Mouse (Mus musculus): ENCODE measurements around the gene Nfasc.

Gene Nfasc

DNA sequence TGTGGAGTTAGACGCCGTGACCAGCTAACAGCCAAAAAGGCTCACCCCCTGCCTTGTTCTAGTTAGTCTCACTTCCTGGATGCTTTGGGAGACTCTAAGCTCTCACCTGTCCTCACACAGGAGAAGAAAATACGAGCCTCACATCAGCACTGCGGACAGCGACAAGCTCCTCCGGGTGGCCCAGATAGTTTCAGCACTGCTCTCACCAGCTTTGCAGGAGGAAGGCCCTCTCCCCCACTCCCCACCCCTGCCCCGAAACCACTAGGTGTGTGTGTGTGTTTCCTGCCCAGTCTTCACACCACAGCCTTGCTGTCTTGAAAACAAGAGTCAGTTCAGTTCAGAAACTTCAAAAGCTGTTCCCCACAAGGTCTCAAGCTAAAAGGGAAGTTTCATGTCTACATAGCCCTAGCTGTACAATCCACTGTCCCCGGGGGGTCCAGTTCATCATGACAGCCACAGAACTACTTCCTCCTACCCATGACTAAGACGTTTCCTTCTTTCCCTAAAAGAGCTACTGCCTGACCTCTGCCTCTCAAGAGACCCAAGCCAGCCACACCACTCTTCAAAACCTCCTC is 7.6 kb downstream of the Nfasc start:
- in situ Hi-C loops (cut with MboI, MseI), result no loop called here

DNA sequence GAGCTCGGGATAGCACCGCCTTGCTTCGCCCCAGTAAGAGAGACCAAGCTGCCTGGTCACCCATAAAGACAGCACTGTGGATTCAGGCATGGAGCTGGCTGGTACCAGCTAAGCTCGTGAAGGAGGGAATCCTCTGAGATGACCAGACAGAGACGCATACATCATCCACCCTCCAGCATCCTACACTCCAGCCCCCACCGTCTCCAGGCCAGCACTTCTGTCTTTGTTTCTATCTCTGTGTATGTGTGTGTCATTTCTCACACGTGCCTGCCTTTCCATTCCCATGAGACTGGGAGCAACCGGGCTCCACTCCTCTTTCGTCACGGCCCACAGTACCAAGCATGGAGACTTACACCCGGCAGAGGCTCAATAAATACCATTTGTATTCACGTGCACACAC is 9.3 kb downstream of the Nfasc start:
- in situ Hi-C loops (cut with MboI, MseI), result no loop called here

DNA sequence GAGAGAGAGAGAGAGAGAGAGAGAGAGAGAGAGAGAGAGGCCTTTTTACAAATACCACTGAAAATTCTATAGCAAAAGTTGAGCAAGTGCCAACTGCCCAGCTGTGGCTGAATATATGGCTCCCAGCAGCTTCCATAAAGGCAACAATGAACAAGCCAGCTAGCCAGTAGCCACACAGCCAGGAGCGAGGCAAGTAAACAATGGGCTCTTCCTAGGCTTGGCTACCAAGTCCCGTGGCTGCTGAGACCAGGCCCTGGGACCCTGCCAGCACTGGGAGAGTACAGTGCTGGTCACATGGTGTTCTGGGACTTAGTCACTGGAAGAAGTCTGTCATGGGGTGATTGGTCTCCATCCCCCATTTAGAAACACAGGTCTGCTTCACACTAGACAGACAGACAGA is 14.0 kb downstream of the Nfasc start:
- in situ Hi-C loops (cut with MboI, MseI), result no loop called here

DNA sequence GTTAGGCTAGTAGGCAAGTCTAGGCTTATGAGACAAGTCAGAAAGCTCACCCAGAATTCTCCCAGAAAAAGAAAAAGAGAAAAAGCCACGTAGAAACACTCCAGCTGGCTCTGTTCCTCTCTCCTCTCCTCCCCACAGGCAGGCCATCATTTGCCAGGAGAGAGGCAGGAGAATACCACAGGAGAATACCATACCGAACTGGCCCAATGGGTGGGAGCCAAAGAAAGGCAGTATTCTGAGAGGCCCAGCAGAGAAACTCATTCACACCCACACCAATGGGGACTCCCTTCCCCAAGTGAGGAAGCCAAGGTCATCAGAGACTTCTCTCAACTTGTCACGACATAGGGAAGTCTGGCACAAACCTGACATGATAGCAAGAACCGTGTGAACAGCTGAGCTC is 19.2 kb downstream of the Nfasc start:
- in situ Hi-C loops (cut with MboI, MseI), result no loop called here

DNA sequence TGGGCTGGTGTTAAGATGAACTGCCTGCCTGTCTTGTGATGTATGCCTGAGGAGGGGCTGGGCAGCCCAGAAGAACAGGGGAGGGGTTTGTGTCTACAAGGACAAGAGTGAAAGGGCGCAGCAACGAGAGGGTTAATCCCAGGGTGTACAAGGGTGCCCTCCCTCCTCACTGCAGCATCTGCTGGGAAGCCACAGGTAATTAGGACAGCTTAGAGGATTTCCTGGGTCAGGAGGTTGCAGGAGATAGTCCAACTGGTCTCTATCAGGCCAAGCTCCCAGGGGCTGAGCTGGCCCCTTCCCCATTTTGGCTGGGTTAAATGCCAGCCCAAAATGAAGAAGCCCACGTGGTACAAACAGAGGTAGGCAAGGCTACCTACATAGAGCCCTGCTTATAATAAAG is 20.3 kb downstream of the Nfasc start:
- in situ Hi-C loops (cut with MboI, MseI), result no loop called here

DNA sequence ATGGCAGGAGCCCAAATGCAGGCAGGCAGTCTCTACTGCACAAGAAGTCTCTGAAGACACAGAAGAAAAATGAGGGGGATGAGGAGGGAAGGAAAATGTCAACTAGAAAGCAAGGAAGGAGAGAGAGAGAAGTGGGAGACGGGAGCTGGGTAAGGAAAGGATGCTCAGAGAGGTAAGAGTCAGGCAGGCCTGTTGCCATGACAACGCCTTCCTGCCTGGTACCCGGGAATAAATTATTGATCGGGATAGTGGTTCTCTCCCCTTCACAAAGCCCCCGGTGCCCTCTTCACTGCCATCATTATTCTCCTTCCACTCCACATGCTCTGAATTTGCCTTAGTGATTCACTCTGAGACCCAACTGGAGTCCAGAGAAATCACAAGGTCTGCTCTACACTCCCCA is 23.4 kb downstream of the Nfasc start:
- in situ Hi-C loops (cut with MboI, MseI), result loop anchor here (10.0 kb wide), 1 partner anchor 1323 kb away; no protein-coding TSS in a partner anchor

DNA sequence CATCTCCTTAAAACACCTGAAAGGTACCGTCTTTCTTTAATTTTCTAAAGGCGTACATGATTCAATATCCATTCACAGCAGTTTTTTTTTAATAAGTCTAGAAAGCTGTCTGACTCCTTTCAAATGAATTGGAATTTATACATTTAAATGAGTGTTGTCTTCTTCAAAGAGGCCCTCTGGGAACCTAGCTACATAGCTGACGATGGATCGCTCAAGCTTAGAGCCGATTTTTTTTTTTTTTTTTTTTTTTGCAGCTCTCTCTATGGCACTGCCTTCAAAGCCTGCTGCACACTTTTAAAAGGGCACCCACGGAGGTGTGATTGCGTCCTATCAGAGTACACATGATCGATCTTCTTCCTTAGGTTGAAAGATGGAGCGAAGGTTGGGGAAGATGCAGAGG is 26.6 kb downstream of the Nfasc start:
- in situ Hi-C loops (cut with MboI, MseI), result loop anchor here (10.0 kb wide), 1 partner anchor 1320 kb away; no protein-coding TSS in a partner anchor

DNA sequence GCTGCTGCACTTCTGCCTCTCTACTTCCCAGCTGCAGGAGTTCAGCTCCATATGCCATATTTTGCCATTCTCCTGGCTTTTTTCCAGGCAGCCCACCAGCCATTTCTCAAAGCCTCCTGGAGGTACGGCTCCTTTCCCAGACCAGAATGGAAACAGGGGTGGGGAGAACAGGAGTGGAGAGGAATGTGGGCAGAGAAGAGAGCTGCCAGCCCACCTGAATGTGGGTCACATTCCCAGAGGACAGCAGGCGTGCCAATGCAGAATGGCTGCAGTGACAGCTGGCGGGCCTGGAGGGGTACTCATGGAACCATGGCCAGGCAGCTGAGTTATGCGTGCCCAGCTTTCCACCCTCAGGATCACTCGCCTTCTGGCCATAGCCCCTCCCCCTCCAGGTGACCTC is 32.2 kb downstream of the Nfasc start:
- in situ Hi-C loops (cut with MboI, MseI), result no loop called here

DNA sequence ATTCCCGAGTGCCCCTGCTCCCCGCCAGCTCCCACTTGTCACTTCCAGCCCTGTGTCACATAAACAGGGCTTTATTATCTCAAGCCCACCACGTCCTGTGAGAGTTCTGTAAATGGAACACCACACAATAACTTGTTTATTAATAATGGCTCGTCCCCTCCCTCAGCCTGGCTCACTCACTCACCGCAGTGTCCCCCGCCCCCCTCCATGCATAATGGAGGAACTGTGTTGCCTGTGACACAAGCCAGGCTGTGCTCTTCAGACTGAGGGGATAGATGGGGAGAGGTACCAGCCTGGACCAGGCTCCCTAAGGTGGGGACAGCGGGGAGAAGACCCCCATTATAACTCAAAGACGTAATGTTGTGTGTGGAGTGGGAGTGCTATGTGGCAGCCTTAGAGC is 34.3 kb downstream of the Nfasc start:
- in situ Hi-C loops (cut with MboI, MseI), result no loop called here

DNA sequence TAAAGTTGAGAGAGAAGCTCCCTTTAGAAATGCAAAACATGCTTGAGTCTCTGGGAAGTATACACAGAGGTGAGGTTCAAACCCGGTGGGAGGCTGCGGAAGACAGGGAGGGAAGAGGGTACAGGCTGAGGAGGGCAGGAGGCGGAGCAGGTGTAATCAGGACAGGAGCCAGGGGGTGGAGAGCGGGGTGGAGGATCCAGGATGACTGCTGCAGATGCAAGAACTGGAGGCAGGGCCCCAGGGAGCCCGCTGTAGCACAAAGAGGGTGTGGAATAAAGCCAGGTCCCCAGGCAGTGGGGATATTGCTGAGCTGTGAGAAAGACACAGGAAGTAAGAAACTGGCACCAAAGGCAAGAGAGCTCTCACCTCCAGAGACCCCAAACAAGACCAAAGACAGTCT is 38.1 kb downstream of the Nfasc start:
- in situ Hi-C loops (cut with MboI, MseI), result no loop called here

DNA sequence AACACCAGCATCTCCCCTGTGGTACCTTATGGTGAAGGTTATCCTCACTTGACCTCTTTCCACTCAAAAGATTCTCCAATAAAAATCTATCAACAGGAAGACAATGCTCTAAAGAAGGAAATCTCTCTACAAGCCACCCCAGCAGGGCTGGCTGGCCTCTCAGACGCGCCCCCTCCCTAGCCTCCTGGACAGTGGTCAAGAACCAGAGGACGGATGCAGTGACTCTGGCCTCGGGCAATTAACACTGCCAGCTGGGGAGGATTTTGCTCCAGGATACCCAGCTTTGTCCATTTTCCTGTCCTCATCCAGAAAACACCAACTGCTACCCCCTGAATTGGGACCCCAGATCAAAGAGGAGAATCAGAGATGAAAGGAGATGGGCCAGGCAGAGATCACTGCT is 44.7 kb downstream of the Nfasc start:
- in situ Hi-C loops (cut with MboI, MseI), result no loop called here

DNA sequence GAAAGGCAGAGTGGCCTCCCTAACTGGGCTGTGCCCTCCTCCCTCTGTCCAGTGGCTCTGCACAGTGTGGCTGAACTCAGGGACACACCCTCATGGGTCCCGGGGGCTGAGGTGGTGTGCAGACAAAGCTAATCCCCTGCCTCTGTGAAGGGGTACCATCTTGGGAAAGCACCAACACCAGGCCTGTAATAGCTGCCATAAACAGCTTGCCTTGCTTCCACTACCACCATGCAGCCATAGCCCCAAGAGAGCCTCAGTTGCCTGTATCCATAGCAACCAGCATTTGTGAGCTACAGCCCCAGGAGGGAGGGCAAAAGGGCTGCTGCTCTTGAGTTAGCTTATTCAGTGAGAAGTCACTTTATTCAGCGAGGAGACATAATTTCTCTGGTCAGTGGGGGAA is 45.4 kb downstream of the Nfasc start:
- in situ Hi-C loops (cut with MboI, MseI), result no loop called here

DNA sequence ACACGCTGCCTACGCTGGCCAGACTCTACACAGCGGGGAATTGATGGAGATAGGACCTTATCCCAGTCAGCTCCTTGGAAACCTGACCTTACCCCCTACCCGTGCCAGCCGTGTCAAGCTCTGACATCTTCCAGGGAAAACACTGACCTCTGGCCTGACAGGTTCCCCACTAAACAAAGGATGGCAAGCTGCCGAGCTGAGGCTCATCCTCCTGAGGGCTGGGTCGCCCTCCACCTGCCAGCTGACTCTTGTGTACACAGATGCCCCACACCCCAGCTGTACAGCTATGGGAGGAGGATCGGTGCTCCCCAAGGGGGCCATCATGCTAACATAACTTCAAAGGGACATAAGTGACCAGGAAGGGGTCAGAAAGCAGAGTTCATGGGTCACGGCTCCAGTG is 47.6 kb downstream of the Nfasc start:
- in situ Hi-C loops (cut with MboI, MseI), result no loop called here

DNA sequence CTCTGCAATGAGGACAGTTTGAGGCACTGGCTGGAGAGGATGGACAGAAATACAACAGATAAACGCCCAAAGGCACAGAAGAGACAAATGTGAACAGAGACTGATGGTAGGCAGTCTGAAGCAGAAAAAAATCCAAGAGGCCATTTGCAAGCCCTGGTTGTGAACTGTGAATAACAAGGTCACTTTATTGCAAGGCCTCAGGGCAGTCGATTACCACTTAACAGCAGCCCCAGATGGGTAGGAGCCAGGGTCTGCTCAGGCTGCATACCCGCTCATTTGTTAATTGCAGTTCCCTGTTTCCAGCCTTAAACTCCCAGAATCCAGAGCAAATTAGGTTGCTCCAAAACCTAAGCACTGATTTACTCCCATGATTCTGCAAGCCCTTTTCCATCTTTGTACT is 52.4 kb downstream of the Nfasc start:
- in situ Hi-C loops (cut with MboI, MseI), result no loop called here

DNA sequence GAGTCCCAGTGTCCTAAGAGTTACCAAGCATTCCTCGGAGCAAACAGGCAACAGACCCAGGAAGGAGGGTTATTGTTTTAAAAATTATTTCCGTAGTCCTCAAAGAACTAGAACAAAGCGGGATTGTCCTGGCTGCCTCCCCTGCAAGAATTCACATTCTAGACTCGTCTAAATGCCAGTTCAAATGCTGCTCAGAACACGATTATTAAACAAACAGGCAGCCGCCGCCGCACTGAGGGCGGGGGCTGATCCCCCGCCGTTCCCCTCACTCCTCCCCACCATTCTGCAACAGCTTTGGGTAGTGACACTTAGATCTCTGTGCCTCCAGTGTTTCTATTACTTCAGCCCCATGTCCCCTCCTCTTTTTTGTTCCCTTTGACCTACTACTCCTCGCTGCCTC is 62.7 kb downstream of the Nfasc start:
- in situ Hi-C loops (cut with MboI, MseI), result loop anchor here (10.0 kb wide), 1 partner anchor 1504 kb away; no protein-coding TSS in a partner anchor

DNA sequence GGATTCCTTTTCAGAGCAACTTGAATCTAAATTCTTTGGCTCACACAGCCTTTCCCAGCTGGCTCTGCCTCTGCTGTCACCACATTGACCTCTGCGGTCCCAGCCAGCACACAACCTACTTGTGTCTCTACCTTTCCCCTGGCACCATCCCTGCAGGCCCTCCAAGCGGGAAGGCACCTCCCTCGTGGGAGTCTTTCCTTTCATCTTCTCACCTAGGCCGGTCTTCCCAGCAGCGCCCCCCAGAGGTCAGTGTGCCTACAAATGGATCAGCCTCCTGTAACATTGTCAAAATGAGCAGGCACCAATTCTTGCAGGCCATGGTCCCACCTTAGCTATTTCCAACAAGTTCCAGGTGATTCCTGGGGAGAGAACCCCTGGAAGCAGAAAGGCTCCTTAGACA is 63.5 kb downstream of the Nfasc start:
- in situ Hi-C loops (cut with MboI, MseI), result loop anchor here (10.0 kb wide), 1 partner anchor 1503 kb away; no protein-coding TSS in a partner anchor

DNA sequence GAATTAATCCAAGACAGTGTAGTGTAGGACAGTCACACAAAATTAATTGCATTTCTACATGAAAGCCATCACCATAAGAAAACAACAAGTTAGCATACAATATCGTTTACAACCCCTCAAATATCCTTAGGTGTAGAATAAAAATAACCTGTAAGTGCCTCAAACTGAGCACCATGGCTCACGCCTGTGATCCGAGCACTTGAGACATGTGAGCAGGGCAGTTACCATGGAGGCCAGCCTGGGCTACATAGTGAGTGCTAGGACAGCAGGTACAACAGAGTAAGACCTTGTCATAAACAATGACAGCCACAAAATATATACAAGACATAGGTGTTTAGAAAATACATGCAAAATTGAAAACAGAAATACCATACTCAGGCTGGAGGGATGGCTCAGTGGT is 68.9 kb downstream of the Nfasc start:
- in situ Hi-C loops (cut with MboI, MseI), result loop anchor here (10.0 kb wide), 1 partner anchor 1498 kb away; no protein-coding TSS in a partner anchor

DNA sequence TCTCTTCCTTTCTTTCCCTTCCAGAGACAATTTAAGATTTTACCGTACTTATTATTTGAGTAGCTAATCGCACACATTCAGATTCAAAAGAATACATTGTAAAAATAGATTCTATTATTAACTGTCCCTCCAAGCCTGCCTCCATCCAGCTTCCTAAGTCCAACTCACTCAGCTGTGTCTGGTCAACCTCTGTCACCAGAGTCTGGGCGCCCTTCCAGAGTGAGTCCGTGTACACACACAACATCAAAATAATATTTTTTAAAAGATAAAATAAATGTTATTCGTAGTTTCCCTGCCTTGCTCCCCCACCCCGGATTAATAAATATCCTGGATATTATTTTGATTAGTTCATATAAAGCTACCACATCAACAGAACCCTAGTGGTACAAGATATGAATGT is 72.4 kb downstream of the Nfasc start:
- in situ Hi-C loops (cut with MboI, MseI), result no loop called here

DNA sequence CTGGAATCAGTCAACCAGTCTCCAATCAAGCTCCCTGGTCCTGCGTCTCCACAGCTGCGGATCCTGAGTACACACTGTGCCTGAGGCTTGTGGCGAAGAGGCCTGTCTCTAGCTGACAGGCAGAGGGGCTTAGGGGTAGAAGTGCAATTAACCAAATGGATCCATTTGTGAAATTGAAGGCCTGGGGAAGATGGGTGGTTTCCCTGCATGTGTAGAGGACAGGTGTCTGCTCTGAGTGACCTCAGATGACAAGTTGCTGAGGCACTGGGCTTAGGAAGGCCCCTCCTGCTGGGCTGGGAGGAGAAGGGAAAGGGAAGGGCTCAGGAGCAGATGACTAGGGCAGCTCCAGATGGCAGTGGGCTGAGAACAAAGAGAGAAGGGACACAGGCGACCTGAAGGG is 81.2 kb downstream of the Nfasc start:
- in situ Hi-C loops (cut with MboI, MseI), result no loop called here

DNA sequence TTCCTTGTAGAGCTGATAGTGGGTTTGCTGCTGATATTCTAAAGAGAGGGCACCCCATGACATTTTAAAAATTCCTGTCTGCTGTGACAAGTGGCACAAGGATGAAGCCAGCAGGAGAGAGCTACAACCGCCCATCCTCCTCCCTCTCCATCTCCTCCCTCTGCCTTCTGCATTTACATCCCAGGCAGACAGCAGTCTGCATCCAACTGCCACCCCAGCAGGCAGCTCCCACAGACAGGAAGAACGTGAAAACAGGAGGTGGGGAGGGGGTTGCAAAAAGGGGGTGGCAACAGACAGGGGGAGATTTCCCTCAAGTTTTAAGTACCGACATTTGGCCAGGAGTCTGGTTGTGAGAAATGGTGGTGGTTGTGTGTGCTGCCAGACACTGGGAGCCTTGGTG is 82.0 kb downstream of the Nfasc start:
- in situ Hi-C loops (cut with MboI, MseI), result no loop called here

DNA sequence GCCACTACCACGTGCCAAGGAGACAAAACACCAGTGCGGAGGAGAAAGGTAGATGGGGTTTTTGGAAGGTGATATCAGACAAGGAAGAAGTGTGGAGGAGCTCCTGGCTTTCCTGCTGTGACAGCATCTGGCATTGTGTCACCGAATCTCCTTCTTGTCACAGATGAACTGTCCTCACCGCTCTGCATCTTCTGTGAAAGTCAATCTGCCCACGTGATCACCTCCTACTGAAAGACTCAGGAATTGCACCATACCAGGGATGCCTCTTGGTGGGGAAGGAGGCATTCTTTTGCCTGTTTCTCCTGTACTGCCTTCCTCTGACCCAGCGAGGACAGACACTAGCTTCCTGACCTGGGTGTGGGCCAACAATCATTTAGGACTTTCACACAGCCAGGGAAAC is 86.0 kb downstream of the Nfasc start:
- in situ Hi-C loops (cut with MboI, MseI), result no loop called here

DNA sequence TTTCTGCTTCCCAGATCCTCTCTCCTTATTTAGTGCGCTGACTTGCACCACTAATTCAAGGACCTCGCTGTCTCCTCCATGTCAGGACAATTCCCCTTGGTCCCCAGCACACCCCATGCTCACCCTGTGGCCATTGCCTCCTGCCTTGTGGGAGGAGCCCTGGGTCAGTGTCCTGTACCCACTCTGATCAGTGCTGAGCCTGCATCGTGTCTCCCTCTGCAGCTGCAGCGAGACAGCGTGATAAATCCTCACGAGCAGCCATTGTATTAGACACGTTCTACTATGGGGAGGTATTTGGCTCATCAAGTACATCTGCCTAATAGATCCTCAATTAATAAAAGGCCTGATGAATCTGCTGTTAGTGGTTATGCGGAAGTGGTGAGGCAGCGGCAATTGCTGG is 86.8 kb downstream of the Nfasc start:
- in situ Hi-C loops (cut with MboI, MseI), result no loop called here

DNA sequence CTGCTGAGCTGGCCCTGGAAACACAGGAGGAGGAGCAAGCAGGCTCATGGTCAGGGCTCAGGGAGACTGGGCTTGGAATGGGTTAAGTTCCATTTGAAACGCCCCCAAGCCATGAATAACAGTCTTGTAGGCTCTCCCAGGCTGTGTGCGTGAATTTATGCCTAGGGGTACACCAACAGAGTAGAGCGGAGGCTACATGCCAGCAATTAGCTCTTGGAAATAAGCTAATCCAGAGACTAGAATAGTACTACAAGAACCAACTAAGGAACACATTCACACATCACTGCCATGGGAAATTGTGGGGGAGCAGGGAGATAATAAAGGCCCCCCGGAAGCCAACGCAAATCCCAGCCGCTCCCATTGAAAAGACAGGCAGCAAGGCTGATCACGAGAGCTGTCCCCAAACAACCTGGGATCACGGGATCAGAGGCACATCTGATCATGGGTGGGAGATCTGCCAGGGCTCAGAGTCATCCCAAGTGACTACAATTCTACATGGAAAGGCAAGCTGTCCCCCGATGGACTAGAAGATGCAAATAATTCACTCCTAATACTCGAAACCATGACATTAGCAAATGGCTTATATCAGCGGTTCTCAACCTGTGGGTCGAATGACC is 87.6 kb downstream of the Nfasc start:
- in situ Hi-C loops (cut with MboI, MseI), result no loop called here

DNA sequence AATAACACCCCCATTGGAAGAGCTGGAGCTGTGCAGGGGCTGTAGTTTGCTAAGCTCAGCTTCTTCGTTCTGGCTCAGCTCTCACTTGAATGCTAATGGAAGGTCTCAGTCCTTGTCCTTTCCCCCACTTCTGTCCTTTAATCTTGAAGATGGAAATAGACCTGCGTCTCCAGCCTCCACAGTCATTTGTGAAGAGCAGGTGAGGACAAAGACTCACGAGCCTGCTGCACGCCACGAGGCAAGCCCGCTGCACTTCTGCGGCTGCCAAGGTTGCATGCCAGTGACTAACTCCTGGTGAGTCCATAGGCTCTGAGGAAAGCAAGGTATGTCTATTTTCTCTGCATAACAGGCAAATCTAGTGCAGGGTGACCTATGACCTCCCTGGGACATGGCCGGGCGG is 88.4 kb downstream of the Nfasc start:
- in situ Hi-C loops (cut with MboI, MseI), result no loop called here

Data from regulatory T cell (primary cell).